In genomic region chr17:56372109-56372508, GRCm38 (mm10) we compare ENCODE assay signal across 15 mouse cellular contexts. TPM values are rescaled to one million over a fixed set of nuclear protein-coding genes. Genes with fewer than 3 reads are reported as not detected.
A peak's percentile ranks its signal among the peaks of the same experiment; 100 is the strongest.
DNase-seq lines count a peak whose midpoint lies in the region; ATAC-seq and TF ChIP-seq lines count a peak whose summit lies in the region.
"Had no signal": no experiment of that assay in that cellular context is flagged by ENCODE, and none has a peak within 500 bp of the region (broad histone marks: within the 10 kb centered on the region; RNA-seq: fewer than 3 reads in every experiment).

No protein-coding gene starts in this region.

- WGBS in intestine, postnatal 0 days: 61% methylated on average over 4 of the region's 4 CpGs
- 64% methylated on average over 4 of the region's 4 CpGs for WGBS in intestine, embryonic 16.5 days
- 69% methylated on average over 4 of the region's 4 CpGs for WGBS in midbrain, embryonic 16.5 days
- 74% methylated on average over 4 of the region's 4 CpGs for WGBS in midbrain, embryonic 11.5 days

- peaks cover 48% of the 10 kb centered on the region for H3K36me3 ChIP-seq in intestine, postnatal 0 days (ENCODE audit: control insufficient read depth, insufficient read depth)
- H3K36me3 ChIP-seq in intestine, embryonic 16.5 days (ENCODE audit: control insufficient read depth, insufficient read depth, low read length): peaks cover under 1% of the 10 kb centered on the region
- H3K36me3 ChIP-seq in midbrain, embryonic 16.5 days (ENCODE audit: control insufficient read depth, insufficient read depth, low read length): peaks cover 42% of the 10 kb centered on the region
- peaks cover 7% of the 10 kb centered on the region for H3K36me3 ChIP-seq in midbrain, embryonic 11.5 days (ENCODE audit: control insufficient read depth, insufficient read depth, low read length)

- H3K4me2 ChIP-seq in intestine, postnatal 0 days (replicated peaks; ENCODE audit: low read depth): no peak overlapping the region
- H3K4me2 ChIP-seq in intestine, embryonic 16.5 days (ENCODE audit: low read depth, low read length): no peak overlapping the region
- H3K4me2 ChIP-seq in midbrain, embryonic 16.5 days (ENCODE audit: low read length): no peak overlapping the region
- no peak overlapping the region for H3K4me2 ChIP-seq in midbrain, embryonic 11.5 days
- H3K4me2 ChIP-seq: liver, embryonic 15.5 days had no signal

- no peak overlapping the region for H3K27ac ChIP-seq in intestine, postnatal 0 days (ENCODE audit: low read depth, low read length)
- H3K27ac ChIP-seq in intestine, embryonic 16.5 days (ENCODE audit: low read length): no peak overlapping the region
- H3K27ac ChIP-seq in midbrain, embryonic 16.5 days (ENCODE audit: low read length): 0 out of 2 replicates have a peak overlapping the region, but pooled peaks have one; percentile 17
- no peak overlapping the region for H3K27ac ChIP-seq in midbrain, embryonic 11.5 days (ENCODE audit: low read depth, low read length)
- peak overlapping the region; percentile 81 for H3K27ac ChIP-seq in cortical plate, adult 2 months (ENCODE audit: insufficient read depth, low read length)
- H3K27ac ChIP-seq: heart, embryonic 10.5 days; liver, embryonic 15.5 days; macrophage had no signal

- no peak for TF ChIP-seq POLR2A in cortical plate, adult 2 months (IDR thresholded peaks at IDR 0.05; ENCODE audit: extremely low read depth, insufficient read depth, low read length)

- H3K9me3 ChIP-seq in intestine, postnatal 0 days (ENCODE audit: control insufficient read depth): no peaks in the 10 kb centered on the region
- H3K9me3 ChIP-seq in intestine, embryonic 16.5 days (ENCODE audit: control insufficient read depth, low read length): no peaks in the 10 kb centered on the region
- no peaks in the 10 kb centered on the region for H3K9me3 ChIP-seq in midbrain, embryonic 16.5 days (replicated peaks; ENCODE audit: control insufficient read depth, low read length, poor library complexity, severe bottlenecking)
- no peaks in the 10 kb centered on the region for H3K9me3 ChIP-seq in midbrain, embryonic 11.5 days (ENCODE audit: control insufficient read depth, low read length)
- H3K9me3 ChIP-seq: heart, embryonic 10.5 days; liver, embryonic 15.5 days had no signal

- no peaks in the 10 kb centered on the region for H3K4me1 ChIP-seq in intestine, postnatal 0 days (replicated peaks; ENCODE audit: control insufficient read depth, insufficient read depth, low read length)
- H3K4me1 ChIP-seq in intestine, embryonic 16.5 days (ENCODE audit: control insufficient read depth, insufficient read depth, low read length): no peaks in the 10 kb centered on the region
- H3K4me1 ChIP-seq in midbrain, embryonic 16.5 days (ENCODE audit: control insufficient read depth, insufficient read depth, low read length): no peaks in the 10 kb centered on the region
- H3K4me1 ChIP-seq in midbrain, embryonic 11.5 days (ENCODE audit: control insufficient read depth, insufficient read depth, low read length): no peaks in the 10 kb centered on the region
- peaks cover 31% of the 10 kb centered on the region for H3K4me1 ChIP-seq in cortical plate, adult 2 months (ENCODE audit: control insufficient read depth, insufficient read depth, low read length)

- DNase-seq in midbrain, embryonic 11.5 days (ENCODE audit: low spot score, missing footprints): no peak
- DNase-seq in retina, postnatal 1 day: peak; percentile 39
- DNase-seq in gastrocnemius, postnatal 4 days (ENCODE audit: low spot score in 2 of 2): no peak
- no peak for DNase-seq in cerebellum, adult 9-11 months
- DNase-seq: adrenal gland, postnatal 25 days; cerebellum, adult 11 months; heart, postnatal 4 days; kidney, adult 2 months had no signal

- ATAC-seq in intestine, postnatal 0 days: no peak
- no peak for ATAC-seq in intestine, embryonic 16.5 days
- ATAC-seq in midbrain, embryonic 16.5 days: no peak
- ATAC-seq in midbrain, embryonic 11.5 days (ENCODE audit: low FRiP score): no peak

- peak; percentile 54 for TF ChIP-seq CTCF in intestine, postnatal 0 days (IDR thresholded peaks at IDR 0.05; ENCODE audit: low read depth)
- peak; percentile 39; the same call in 1 of the 2 replicates for TF ChIP-seq CTCF in cortical plate, adult 2 months (IDR thresholded peaks at IDR 0.05; ENCODE audit: extremely low read depth, insufficient read depth, low read length)

- no peaks in the 10 kb centered on the region for H3K27me3 ChIP-seq in intestine, postnatal 0 days (replicated peaks; ENCODE audit: control insufficient read depth, insufficient read depth, low read length)
- no peaks in the 10 kb centered on the region for H3K27me3 ChIP-seq in intestine, embryonic 16.5 days (replicated peaks; ENCODE audit: control insufficient read depth, insufficient read depth, low read length)
- no peaks in the 10 kb centered on the region for H3K27me3 ChIP-seq in midbrain, embryonic 16.5 days (ENCODE audit: control insufficient read depth, insufficient read depth, low read depth, low read length)
- no peaks in the 10 kb centered on the region for H3K27me3 ChIP-seq in midbrain, embryonic 11.5 days (ENCODE audit: control insufficient read depth, insufficient read depth, low read length)
- H3K27me3 ChIP-seq: liver, embryonic 15.5 days had no signal

- no peak overlapping the region for H3K9ac ChIP-seq in intestine, postnatal 0 days (ENCODE audit: low read depth, low read length)
- no peak overlapping the region for H3K9ac ChIP-seq in intestine, embryonic 16.5 days (ENCODE audit: low read depth, low read length)
- no peak overlapping the region for H3K9ac ChIP-seq in midbrain, embryonic 16.5 days (ENCODE audit: low read depth, low read length)
- H3K9ac ChIP-seq in midbrain, embryonic 11.5 days (ENCODE audit: low read length): no peak overlapping the region
- H3K9ac ChIP-seq: liver, embryonic 15.5 days had no signal

- H3K4me3 ChIP-seq in intestine, postnatal 0 days (ENCODE audit: low read depth, low read length): no peak overlapping the region
- no peak overlapping the region for H3K4me3 ChIP-seq in intestine, embryonic 16.5 days (ENCODE audit: low read length)
- no peak overlapping the region for H3K4me3 ChIP-seq in midbrain, embryonic 16.5 days (ENCODE audit: low read depth, low read length)
- no peak overlapping the region for H3K4me3 ChIP-seq in midbrain, embryonic 11.5 days (ENCODE audit: low read depth, low read length)
- H3K4me3 ChIP-seq in cortical plate, adult 2 months (ENCODE audit: insufficient read depth, low read length): no peak overlapping the region
- H3K4me3 ChIP-seq: heart, embryonic 10.5 days; liver, embryonic 15.5 days had no signal

RNA-seq across cellular contexts. Expression of gene Kdm4b, which starts 46.2 kb away (rescaled TPM):
- polyA plus RNA-seq in intestine, postnatal 0 days (2015; fragmentation: Nextera tagmentation; extraction: Ambion mirVana): 8.1 TPM in 2 replicates
- polyA plus RNA-seq in intestine, embryonic 16.5 days (2015; fragmentation: Nextera tagmentation; extraction: Ambion mirVana): 21.3 and 22.5 TPM in 2 replicates
- polyA plus RNA-seq in midbrain, embryonic 16.5 days (2015; fragmentation: Nextera tagmentation; extraction: Ambion mirVana): 63.7 and 75.3 TPM in 2 replicates
- polyA plus RNA-seq in midbrain, embryonic 11.5 days (2014; fragmentation: Nextera tagmentation; extraction: Ambion mirVana): 33.3 and 39.6 TPM in 2 replicates
- polyA plus RNA-seq in cortical plate, adult 2 months (2012; rRNA removed): 43.5 and 45.0 TPM in 2 replicates
- 10 to 100 TPM; 33.3 to 35.0 TPM for total RNA-seq in gastrocnemius, postnatal 4 days (2021)

Comparison
In these comparisons a context has a peak if more than half of its experiments do, and no peak if none do; other contexts are left out.
1. H3K27ac ChIP-seq: peak in midbrain, embryonic 16.5 days (single experiment) and cortical plate, adult 2 months (single experiment); none in intestine, postnatal 0 days (single experiment), intestine, embryonic 16.5 days (single experiment) and midbrain, embryonic 11.5 days (single experiment).